Mouse (Mus musculus) midbrain, embryonic 12.5 days (tissue): ENCODE data around the gene C1qtnf7. TPM values are rescaled to one million over a fixed set of nuclear protein-coding genes. Genes with fewer than 3 reads are reported as not detected.
A peak's percentile ranks its signal among the peaks of the same experiment; 100 is the strongest.

Experiments used
- ATAC-seq: fragments of 200-750 bp; cut with Nextera tagmentation; 2 replicates; pipeline ENCODE4 v1.8.0; 2017; ENCODE audit warnings: low read depth, moderate TSS enrichment, moderate library complexity; ENCODE audit not compliant: low FRiP score
- H3K27ac ChIP-seq: fragments of 300-500 bp; sonication (generic); replicated peaks from 2 replicates; pipeline ENCODE4 v1.5.1; 2016; ENCODE audit warnings: mild to moderate bottlenecking
- H3K27me3 ChIP-seq: fragments of 300-500 bp; sonication (generic); 2 replicates; pipeline ENCODE4 v1.6.1; 2016; ENCODE audit warnings: mild to moderate bottlenecking
- H3K36me3 ChIP-seq: fragments of 300-500 bp; sonication (generic); 2 replicates; pipeline ENCODE4 v1.6.1; 2016
- H3K4me1 ChIP-seq: fragments of 300-500 bp; sonication (generic); 2 replicates; pipeline ENCODE4 v1.6.1; 2016
- H3K4me2 ChIP-seq: fragments of 300-500 bp; sonication (generic); replicated peaks from 2 replicates; pipeline ENCODE4 v1.6.1; 2016; ENCODE audit warnings: mild to moderate bottlenecking, moderate library complexity
- H3K4me3 ChIP-seq: fragments of 300-500 bp; sonication (generic); 2 replicates; pipeline ENCODE4 v1.5.1; 2016; ENCODE audit warnings: mild to moderate bottlenecking
- H3K9ac ChIP-seq: fragments of 300-500 bp; sonication (generic); replicated peaks from 2 replicates; pipeline ENCODE4 v1.6.1; 2016; ENCODE audit warnings: mild to moderate bottlenecking, moderate library complexity
- H3K9me3 ChIP-seq: fragments of 300-500 bp; sonication (generic); 2 replicates; pipeline ENCODE4 v1.6.1; 2016; ENCODE audit warnings: mild to moderate bottlenecking
- WGBS: fragments of 180-500 bp; shearing (Covaris S2); methylation state at CpG from one replicate; pipeline ENCODE4 v1.1.7; 2016; 5-methylcytosine and 5-hydroxymethylcytosine counted together
- polyA plus RNA-seq: library from polyadenylated mRNA; unstranded; fragments of >200 nt; fragmentation: Nextera tagmentation; extraction: Ambion mirVana; gene quantifications from 2 replicates; pipeline ENCODE4 v1.2.1, GENCODE M21; 2016

Gene C1qtnf7
- polyA plus RNA-seq, 1 experiment from 2014 or later: 1.0 TPM

GRCm38 (mm10) chr5:43542246-43542845, 27.0 kb downstream of the C1qtnf7 start:
- Histone ChIP-seq H3K36me3 (no peaks in the 10 kb centered on the region), H3K27ac (no peak overlapping the region), H3K4me3 (no peak overlapping the region), H3K4me2 (no peak overlapping the region), H3K9ac (no peak overlapping the region), H3K27me3 (no peaks in the 10 kb centered on the region), H3K4me1 (no peaks in the 10 kb centered on the region), H3K9me3 (no peaks in the 10 kb centered on the region)
- 78% methylated on average over 7 of the region's 7 CpGs for WGBS
- ATAC-seq: no peak

- Histone ChIP-seq H3K27ac (no peak overlapping the region), H3K36me3 (no peaks in the 10 kb centered on the region), H3K4me1 (no peaks in the 10 kb centered on the region), H3K27me3 (no peaks in the 10 kb centered on the region), H3K9me3 (no peaks in the 10 kb centered on the region), H3K9ac (no peak overlapping the region), H3K4me3 (no peak overlapping the region), H3K4me2 (no peak overlapping the region)
- ATAC-seq: no peak
- WGBS: 64% methylated on average over 4 of the region's 4 CpGs
Measured at GRCm38 (mm10) chr5:43549951-43550350, 34.6 kb downstream of the C1qtnf7 start.

GRCm38 (mm10) chr5:43550444-43550843, 35.1 kb downstream of the C1qtnf7 start:
- H3K27ac ChIP-seq: no peak overlapping the region
- 77% methylated on average over 4 of the region's 4 CpGs for WGBS
- no peak for ATAC-seq
- no peak overlapping the region for H3K4me3 ChIP-seq
- H3K36me3 ChIP-seq: no peaks in the 10 kb centered on the region
- no peaks in the 10 kb centered on the region for H3K27me3 ChIP-seq
- H3K9ac ChIP-seq: no peak overlapping the region
- H3K4me1 ChIP-seq: no peaks in the 10 kb centered on the region
- no peak overlapping the region for H3K4me2 ChIP-seq
- no peaks in the 10 kb centered on the region for H3K9me3 ChIP-seq

- Histone ChIP-seq H3K36me3 (no peaks in the 10 kb centered on the region), H3K4me1 (no peaks in the 10 kb centered on the region), H3K9me3 (no peaks in the 10 kb centered on the region), H3K4me2 (no peak overlapping the region), H3K27ac (no peak overlapping the region), H3K4me3 (no peak overlapping the region), H3K9ac (no peak overlapping the region), H3K27me3 (no peaks in the 10 kb centered on the region)
- WGBS: 39% methylated on average over 2 of the region's 2 CpGs
- ATAC-seq: no peak
Measured at GRCm38 (mm10) chr5:43554871-43555270, 39.5 kb downstream of the C1qtnf7 start.

- 81% methylated on average over 6 of the region's 6 CpGs for WGBS
- Histone ChIP-seq H3K4me2 (no peak overlapping the region), H3K4me1 (no peaks in the 10 kb centered on the region), H3K27ac (no peak overlapping the region), H3K27me3 (no peaks in the 10 kb centered on the region), H3K36me3 (no peaks in the 10 kb centered on the region), H3K9ac (no peak overlapping the region), H3K4me3 (no peak overlapping the region), H3K9me3 (no peaks in the 10 kb centered on the region)
- no peak for ATAC-seq
Measured at GRCm38 (mm10) chr5:43555406-43555805, 40.1 kb downstream of the C1qtnf7 start.

GRCm38 (mm10) chr5:43557436-43557835, 42.1 kb downstream of the C1qtnf7 start:
- Histone ChIP-seq H3K36me3 (no peaks in the 10 kb centered on the region), H3K4me2 (no peak overlapping the region), H3K4me3 (no peak overlapping the region), H3K27me3 (no peaks in the 10 kb centered on the region), H3K4me1 (no peaks in the 10 kb centered on the region), H3K9me3 (no peaks in the 10 kb centered on the region), H3K27ac (no peak overlapping the region), H3K9ac (no peak overlapping the region)
- 96% methylated on average over 5 of the region's 5 CpGs for WGBS
- no peak for ATAC-seq

- no peak overlapping the region for H3K9ac ChIP-seq
- ATAC-seq: no peak
- WGBS: 71% methylated on average over 2 of the region's 2 CpGs
- no peak overlapping the region for H3K4me3 ChIP-seq
- H3K9me3 ChIP-seq: no peaks in the 10 kb centered on the region
- no peak overlapping the region for H3K4me2 ChIP-seq
- H3K4me1 ChIP-seq: no peaks in the 10 kb centered on the region
- no peak overlapping the region for H3K27ac ChIP-seq
- no peaks in the 10 kb centered on the region for H3K27me3 ChIP-seq
- H3K36me3 ChIP-seq: no peaks in the 10 kb centered on the region
Measured at GRCm38 (mm10) chr5:43561639-43562252, 46.4 kb downstream of the C1qtnf7 start.

- Histone ChIP-seq H3K4me1 (no peaks in the 10 kb centered on the region), H3K27ac (no peak overlapping the region), H3K9me3 (no peaks in the 10 kb centered on the region), H3K27me3 (no peaks in the 10 kb centered on the region), H3K4me2 (no peak overlapping the region), H3K4me3 (no peak overlapping the region), H3K36me3 (no peaks in the 10 kb centered on the region), H3K9ac (no peak overlapping the region)
- 81% methylated on average over 3 of the region's 3 CpGs for WGBS
- no peak for ATAC-seq
Measured at GRCm38 (mm10) chr5:43569720-43570359, 54.5 kb downstream of the C1qtnf7 start.

- H3K9ac ChIP-seq: no peak overlapping the region
- ATAC-seq: peak; percentile 74
- 32% methylated on average over 2 of the region's 2 CpGs for WGBS
- no peaks in the 10 kb centered on the region for H3K27me3 ChIP-seq
- H3K4me3 ChIP-seq: no peak overlapping the region
- H3K36me3 ChIP-seq: no peaks in the 10 kb centered on the region
- H3K27ac ChIP-seq: no peak overlapping the region
- peaks cover 12% of the 10 kb centered on the region for H3K4me1 ChIP-seq
- H3K4me2 ChIP-seq: no peak overlapping the region
- no peaks in the 10 kb centered on the region for H3K9me3 ChIP-seq
Measured at GRCm38 (mm10) chr5:43582876-43583275, 67.5 kb downstream of the C1qtnf7 start.

- no peak overlapping the region for H3K9ac ChIP-seq
- WGBS: 58% methylated on average over 6 of the region's 6 CpGs
- ATAC-seq: peak; percentile 67
- no peak overlapping the region for H3K4me2 ChIP-seq
- no peak overlapping the region for H3K4me3 ChIP-seq
- peaks cover 12% of the 10 kb centered on the region for H3K4me1 ChIP-seq
- H3K27ac ChIP-seq: no peak overlapping the region
- H3K36me3 ChIP-seq: no peaks in the 10 kb centered on the region
- no peaks in the 10 kb centered on the region for H3K27me3 ChIP-seq
- H3K9me3 ChIP-seq: no peaks in the 10 kb centered on the region
Measured at GRCm38 (mm10) chr5:43583326-43584120, 68.2 kb downstream of the C1qtnf7 start.

GRCm38 (mm10) chr5:43584464-43584863, 69.1 kb downstream of the C1qtnf7 start:
- ATAC-seq: no peak
- 65% methylated on average over 1 of the region's 1 CpGs for WGBS
- H3K4me3 ChIP-seq: no peak overlapping the region
- H3K4me2 ChIP-seq: no peak overlapping the region
- no peaks in the 10 kb centered on the region for H3K36me3 ChIP-seq
- peaks cover 12% of the 10 kb centered on the region for H3K4me1 ChIP-seq
- H3K9me3 ChIP-seq: no peaks in the 10 kb centered on the region
- no peaks in the 10 kb centered on the region for H3K27me3 ChIP-seq
- H3K27ac ChIP-seq: no peak overlapping the region
- no peak overlapping the region for H3K9ac ChIP-seq
